ENCODE assay signal across 9 mouse cellular contexts in genomic region chr10:61466873-61467272, GRCm38 (mm10). TPM values are rescaled to one million over a fixed set of nuclear protein-coding genes. Genes with fewer than 3 reads are reported as not detected.
DNase-seq lines count a peak whose midpoint lies in the region; ATAC-seq and TF ChIP-seq lines count a peak whose summit lies in the region.
"Had no signal": no experiment of that assay in that cellular context is flagged by ENCODE, and none has a peak within 500 bp of the region (broad histone marks: within the 10 kb centered on the region; RNA-seq: fewer than 3 reads in every experiment).

No protein-coding gene starts in this region.

- DNase-seq in heart, adult 18-20 months: peak; percentile 31 to 59
- DNase-seq in heart, postnatal 25 days (ENCODE audit: low spot score): no peak
- DNase-seq in forebrain, postnatal 0 days: peak; percentile 71
- peak; percentile 60 for DNase-seq in lung, postnatal 36 days
- DNase-seq in frontal cortex, postnatal 14 days (ENCODE audit: low spot score in 2 of 2): no peak
- no peak for DNase-seq in ovary, postnatal 10 days (ENCODE audit: low spot score)

- H3K27me3 ChIP-seq in C2C12 (ENCODE audit: control insufficient read depth, insufficient read depth, insufficient read length): no peaks in the 10 kb centered on the region
- no peaks in the 10 kb centered on the region for H3K27me3 ChIP-seq in forebrain, postnatal 0 days (ENCODE audit: insufficient read depth, low read length)
- H3K27me3 ChIP-seq: lung, embryonic 15.5 days had no signal

- intact Hi-C loops in heart, postnatal 25 days (cut with DNase I): loop anchor here (5.0 kb wide), 2 partner anchors 135 to 185 kb away; no protein-coding TSS in a partner anchor

- H3K27ac ChIP-seq in forebrain, postnatal 0 days (ENCODE audit: low read depth, low read length): no peak overlapping the region
- H3K27ac ChIP-seq: lung, embryonic 15.5 days had no signal

- H3K9me3 ChIP-seq in forebrain, postnatal 0 days (ENCODE audit: low read length): no peaks in the 10 kb centered on the region
- H3K9me3 ChIP-seq: lung, embryonic 15.5 days had no signal

- no peak overlapping the region for H3K4me2 ChIP-seq in forebrain, postnatal 0 days (ENCODE audit: low read depth)
- H3K4me2 ChIP-seq: lung, embryonic 15.5 days had no signal

- H3K36me3 ChIP-seq in C2C12 (ENCODE audit: control insufficient read depth, insufficient read depth): no peaks in the 10 kb centered on the region
- H3K36me3 ChIP-seq in forebrain, postnatal 0 days (ENCODE audit: insufficient read depth): no peaks in the 10 kb centered on the region
- H3K36me3 ChIP-seq: lung, embryonic 15.5 days had no signal

- 27% methylated on average over 5 of the region's 5 CpGs for WGBS in forebrain, postnatal 0 days

- H3K79me3 ChIP-seq in C2C12 (ENCODE audit: low read depth): no peaks in the 10 kb centered on the region

- peak; percentile 46 for TF ChIP-seq CTCF in C2C12 (IDR thresholded peaks at IDR 0.05; ENCODE audit: control insufficient read depth, insufficient read depth, insufficient read length)
- peak; percentile 77 for TF ChIP-seq CTCF in forebrain, postnatal 0 days (IDR thresholded peaks at IDR 0.05; ENCODE audit: low read depth)

- H3K4me1 ChIP-seq in forebrain, postnatal 0 days (ENCODE audit: insufficient read depth): no peaks in the 10 kb centered on the region
- H3K4me1 ChIP-seq: lung, embryonic 15.5 days had no signal

- no peak overlapping the region for H3ac ChIP-seq in C2C12 (ENCODE audit: control insufficient read depth, insufficient read length, low read depth)

- no peak overlapping the region for H3K4me3 ChIP-seq in C2C12 (ENCODE audit: insufficient read depth, poor library complexity, severe bottlenecking)
- H3K4me3 ChIP-seq in forebrain, postnatal 0 days (ENCODE audit: low read depth, low read length): no peak overlapping the region
- H3K4me3 ChIP-seq: lung, embryonic 15.5 days had no signal

- H3K79me2 ChIP-seq in C2C12 (ENCODE audit: control insufficient read depth, insufficient read depth): no peaks in the 10 kb centered on the region

- H3K9ac ChIP-seq in forebrain, postnatal 0 days: no peak overlapping the region
- H3K9ac ChIP-seq: lung, embryonic 15.5 days had no signal

- peak; percentile 49 for ATAC-seq in activated CD4-positive, CD25-positive, alpha-beta regulatory T cell, adult 4 months
- ATAC-seq in forebrain, postnatal 0 days: peak; percentile 42; the same call in 1 of the 2 replicates

TF ChIP-seq in C2C12, 6 proteins besides CTCF, POLR2A, EP300 and RAD21:
- TF ChIP-seq MAX (IDR thresholded peaks at IDR 0.05) (no peak), CEBPB (IDR thresholded peaks at IDR 0.05; ENCODE audit: low read depth) (no peak), USF1 (IDR thresholded peaks at IDR 0.05; ENCODE audit: low read depth) (no peak), MYOG (IDR thresholded peaks at IDR 0.05; ENCODE audit: control insufficient read depth, extremely low read depth, insufficient read length) (no peak), FOSL1 (IDR thresholded peaks at IDR 0.05; ENCODE audit: insufficient read depth, low read length, poor library complexity, severe bottlenecking) (no peak), MYOD1 (IDR thresholded peaks at IDR 0.05; ENCODE audit: control insufficient read depth, insufficient read length, low read depth) (no peak)
TF ChIP-seq in C2C12: peak in this region for 0.

RNA-seq across cellular contexts. Expression of gene Lrrc20, which starts 8.7 kb away (rescaled TPM):
- 10 to 100 TPM; 32.8 to 39.8 TPM for total RNA-seq in heart, adult 18-20 months (2021)
- 10 to 100 TPM; 30.1 to 31.3 TPM for total RNA-seq in heart, postnatal 25 days (2021)
- polyA plus RNA-seq in C2C12 (2012; fragmentation: generic; extraction: Trizol): 11.8 TPM
- polyA plus RNA-seq in activated CD4-positive, CD25-positive, alpha-beta regulatory T cell, adult 4 months (2017; shearing (Covaris generic)): 1 to 10 TPM; 5.0 to 6.2 TPM
- total RNA-seq in forebrain, postnatal 0 days (2014; rRNA removed): 16.8 and 19.5 TPM in 2 replicates
- 15.9 and 16.0 TPM in 2 replicates for polyA plus RNA-seq in forebrain, postnatal 0 days (2015; fragmentation: Nextera tagmentation; extraction: Ambion mirVana)

RNA-seq across cellular contexts. Expression of gene Eif4ebp2, which starts 14.4 kb away (rescaled TPM):
- total RNA-seq in heart, adult 18-20 months (2021): 10 to 100 TPM; 63.9 to 82.2 TPM
- 10 to 100 TPM; 71.4 to 75.2 TPM for total RNA-seq in heart, postnatal 25 days (2021)
- 42.3 TPM for polyA plus RNA-seq in C2C12 (2012; fragmentation: generic; extraction: Trizol)
- polyA plus RNA-seq in activated CD4-positive, CD25-positive, alpha-beta regulatory T cell, adult 4 months (2017; shearing (Covaris generic)): 10 to 100 TPM; 21.7 to 34.5 TPM
- total RNA-seq in forebrain, postnatal 0 days (2014; rRNA removed): 14.6 and 18.6 TPM in 2 replicates
- polyA plus RNA-seq in forebrain, postnatal 0 days (2015; fragmentation: Nextera tagmentation; extraction: Ambion mirVana): 42.3 and 49.1 TPM in 2 replicates

RNA-seq across cellular contexts. Expression of gene Nodal, which starts 49.1 kb away (rescaled TPM):
- total RNA-seq in heart, adult 18-20 months (2021): not detected
- total RNA-seq in heart, postnatal 25 days (2021): under 1 TPM in 1 of 2 experiments, not detected in 1; 0.10 TPM
- not detected for polyA plus RNA-seq in C2C12 (2012; fragmentation: generic; extraction: Trizol)
- not detected for polyA plus RNA-seq in activated CD4-positive, CD25-positive, alpha-beta regulatory T cell, adult 4 months (2017; shearing (Covaris generic))
- total RNA-seq in forebrain, postnatal 0 days (2014; rRNA removed): 0.54 TPM in 1 of 2 replicates, not detected in the other
- 0.13 and 0.16 TPM in 2 replicates for polyA plus RNA-seq in forebrain, postnatal 0 days (2015; fragmentation: Nextera tagmentation; extraction: Ambion mirVana)

Comparison
In these comparisons a context has a peak if more than half of its experiments do, and no peak if none do; other contexts are left out.
1. DNase-seq: peak in heart, adult 18-20 months (2 of 2), forebrain, postnatal 0 days (single experiment) and lung, postnatal 36 days (single experiment); none in heart, postnatal 25 days (single experiment), frontal cortex, postnatal 14 days (0 of 2) and ovary, postnatal 10 days (single experiment).